Mouse (Mus musculus): Measurements from ENCODE around the gene Cab39l. TPM values are rescaled to one million over a fixed set of nuclear protein-coding genes. Genes with fewer than 3 reads are reported as not detected.
"Not testable (repeated sequence)": the region's sequence is repeated elsewhere in the genome, so short reads cannot be mapped to it uniquely, and the experiment has no call there.

Gene Cab39l
- polyA plus RNA-seq, 1 experiment from 2014 or later = 49.3 TPM

GRCm38 (mm10) chr14:59597398-59598259, 156.9 kb downstream of the Cab39l start, which contains the start of gene Cdadc1:
Cdadc1 (minus strand) TSS chr14:59597959.
- under 1% methylated on average over 47 of the region's 48 CpGs for WGBS
- Histone ChIP-seq H3K4me3 (ENCODE audit: low read depth, low read length) (peak within 1 kb of the TSS; percentile 71), H3K9ac (replicated peaks; ENCODE audit: low read depth, low read length) (peak within 1 kb of the TSS; percentile 66), H3K36me3 (ENCODE audit: control insufficient read depth, insufficient read depth, low read length) (no peaks in the 10 kb centered on the region; the same call in 1 of the 2 replicates), H3K4me2 (replicated peaks; ENCODE audit: low read depth, low read length) (peak within 1 kb of the TSS; percentile 78), H3K4me1 (ENCODE audit: control insufficient read depth, insufficient read depth, low read length) (peaks cover 7% of the 10 kb centered on the region), H3K27me3 (ENCODE audit: control insufficient read depth, insufficient read depth, low read length) (no peaks in the 10 kb centered on the region), H3K9me3 (ENCODE audit: control insufficient read depth, low read depth, low read length) (no peaks in the 10 kb centered on the region), H3K27ac (ENCODE audit: low read length) (no peak within 1 kb of the TSS)
- ATAC-seq (ENCODE audit: insufficient number of reproducible peaks, insufficient read depth, low FRiP score, low read depth) = peak; percentile 91

- Histone ChIP-seq H3K4me1 (ENCODE audit: control insufficient read depth, insufficient read depth, low read length) (peaks cover 7% of the 10 kb centered on the region), H3K36me3 (ENCODE audit: control insufficient read depth, insufficient read depth, low read length) (no peaks in the 10 kb centered on the region; the same call in 1 of the 2 replicates), H3K27ac (ENCODE audit: low read length) (no peak overlapping the region), H3K9ac (replicated peaks; ENCODE audit: low read depth, low read length) (peak overlapping the region; percentile 66; the same call in 1 of the 2 replicates), H3K27me3 (ENCODE audit: control insufficient read depth, insufficient read depth, low read length) (no peaks in the 10 kb centered on the region), H3K9me3 (ENCODE audit: control insufficient read depth, low read depth, low read length) (no peaks in the 10 kb centered on the region), H3K4me3 (ENCODE audit: low read depth, low read length) (peak overlapping the region; percentile 71), H3K4me2 (replicated peaks; ENCODE audit: low read depth, low read length) (peak overlapping the region; percentile 78)
- WGBS = under 1% methylated on average over 8 of the region's 8 CpGs
- ATAC-seq (ENCODE audit: insufficient number of reproducible peaks, insufficient read depth, low FRiP score, low read depth) = no peak; the same call in 1 of the 2 replicates
Observed at GRCm38 (mm10) chr14:59598260-59598627, 157.5 kb downstream of the Cab39l start.

GRCm38 (mm10) chr14:59604002-59604645, 163.4 kb downstream of the Cab39l start:
- no peaks in the 10 kb centered on the region for H3K36me3 ChIP-seq (ENCODE audit: control insufficient read depth, insufficient read depth, low read length)
- H3K9ac ChIP-seq (replicated peaks; ENCODE audit: low read depth, low read length) = no peak overlapping the region
- no peaks in the 10 kb centered on the region for H3K4me1 ChIP-seq (ENCODE audit: control insufficient read depth, insufficient read depth, low read length)
- no peaks in the 10 kb centered on the region for H3K27me3 ChIP-seq (ENCODE audit: control insufficient read depth, insufficient read depth, low read length)
- H3K4me2 ChIP-seq (replicated peaks; ENCODE audit: low read depth, low read length) = no peak overlapping the region
- ATAC-seq (ENCODE audit: insufficient number of reproducible peaks, insufficient read depth, low FRiP score, low read depth) = no peak
- no peaks in the 10 kb centered on the region for H3K9me3 ChIP-seq (ENCODE audit: control insufficient read depth, low read depth, low read length)
- WGBS = 62% methylated on average over 5 of the region's 5 CpGs
- H3K27ac ChIP-seq (ENCODE audit: low read length) = no peak overlapping the region
- H3K4me3 ChIP-seq (ENCODE audit: low read depth, low read length) = no peak overlapping the region

GRCm38 (mm10) chr14:59605671-59606353, 165.0 kb downstream of the Cab39l start:
- no peak overlapping the region for H3K4me2 ChIP-seq (replicated peaks; ENCODE audit: low read depth, low read length)
- no peak for ATAC-seq (ENCODE audit: insufficient number of reproducible peaks, insufficient read depth, low FRiP score, low read depth)
- 21% methylated on average over 5 of the region's 5 CpGs for WGBS
- H3K4me1 ChIP-seq (ENCODE audit: control insufficient read depth, insufficient read depth, low read length) = no peaks in the 10 kb centered on the region
- no peaks in the 10 kb centered on the region for H3K36me3 ChIP-seq (ENCODE audit: control insufficient read depth, insufficient read depth, low read length)
- H3K9ac ChIP-seq (replicated peaks; ENCODE audit: low read depth, low read length) = no peak overlapping the region
- no peak overlapping the region for H3K27ac ChIP-seq (ENCODE audit: low read length)
- H3K9me3 ChIP-seq (ENCODE audit: control insufficient read depth, low read depth, low read length) = no peaks in the 10 kb centered on the region
- no peak overlapping the region for H3K4me3 ChIP-seq (ENCODE audit: low read depth, low read length)
- no peaks in the 10 kb centered on the region for H3K27me3 ChIP-seq (ENCODE audit: control insufficient read depth, insufficient read depth, low read length)

- no peak overlapping the region for H3K27ac ChIP-seq (ENCODE audit: low read length)
- no peak overlapping the region for H3K9ac ChIP-seq (replicated peaks; ENCODE audit: low read depth, low read length)
- H3K4me1 ChIP-seq (ENCODE audit: control insufficient read depth, insufficient read depth, low read length) = no peaks in the 10 kb centered on the region
- H3K4me3 ChIP-seq (ENCODE audit: low read depth, low read length) = no peak overlapping the region
- no peaks in the 10 kb centered on the region for H3K36me3 ChIP-seq (ENCODE audit: control insufficient read depth, insufficient read depth, low read length)
- ATAC-seq (ENCODE audit: insufficient number of reproducible peaks, insufficient read depth, low FRiP score, low read depth) = no peak
- H3K9me3 ChIP-seq (ENCODE audit: control insufficient read depth, low read depth, low read length) = no peaks in the 10 kb centered on the region
- 56% methylated on average over 3 of the region's 3 CpGs for WGBS
- H3K4me2 ChIP-seq (replicated peaks; ENCODE audit: low read depth, low read length) = no peak overlapping the region
- no peaks in the 10 kb centered on the region for H3K27me3 ChIP-seq (ENCODE audit: control insufficient read depth, insufficient read depth, low read length)
Observed at GRCm38 (mm10) chr14:59607021-59607420, 166.2 kb downstream of the Cab39l start.

- no peaks in the 10 kb centered on the region for H3K9me3 ChIP-seq (ENCODE audit: control insufficient read depth, low read depth, low read length)
- H3K4me1 ChIP-seq (ENCODE audit: control insufficient read depth, insufficient read depth, low read length) = no peaks in the 10 kb centered on the region
- no peak overlapping the region for H3K9ac ChIP-seq (replicated peaks; ENCODE audit: low read depth, low read length)
- no peak overlapping the region for H3K4me2 ChIP-seq (replicated peaks; ENCODE audit: low read depth, low read length)
- no peak for ATAC-seq (ENCODE audit: insufficient number of reproducible peaks, insufficient read depth, low FRiP score, low read depth)
- WGBS = 46% methylated on average over 14 of the region's 14 CpGs
- H3K4me3 ChIP-seq (ENCODE audit: low read depth, low read length) = no peak overlapping the region
- no peaks in the 10 kb centered on the region for H3K36me3 ChIP-seq (ENCODE audit: control insufficient read depth, insufficient read depth, low read length)
- H3K27ac ChIP-seq (ENCODE audit: low read length) = no peak overlapping the region
- H3K27me3 ChIP-seq (ENCODE audit: control insufficient read depth, insufficient read depth, low read length) = no peaks in the 10 kb centered on the region
Observed at GRCm38 (mm10) chr14:59612920-59613625, 172.3 kb downstream of the Cab39l start.

GRCm38 (mm10) chr14:59614149-59614548, 173.4 kb downstream of the Cab39l start:
- H3K4me1 ChIP-seq (ENCODE audit: control insufficient read depth, insufficient read depth, low read length); H3K4me3 ChIP-seq (ENCODE audit: low read depth, low read length); H3K4me2 ChIP-seq (replicated peaks; ENCODE audit: low read depth, low read length); H3K36me3 ChIP-seq (ENCODE audit: control insufficient read depth, insufficient read depth, low read length); ATAC-seq (ENCODE audit: insufficient number of reproducible peaks, insufficient read depth, low FRiP score, low read depth); H3K27ac ChIP-seq (ENCODE audit: low read length); H3K27me3 ChIP-seq (ENCODE audit: control insufficient read depth, insufficient read depth, low read length); H3K9me3 ChIP-seq (ENCODE audit: control insufficient read depth, low read depth, low read length); H3K9ac ChIP-seq (replicated peaks; ENCODE audit: low read depth, low read length): not testable (repeated sequence)
- 85% methylated on average over 3 of the region's 3 CpGs for WGBS

- no peaks in the 10 kb centered on the region for H3K4me1 ChIP-seq (ENCODE audit: control insufficient read depth, insufficient read depth, low read length)
- ATAC-seq (ENCODE audit: insufficient number of reproducible peaks, insufficient read depth, low FRiP score, low read depth) = no peak
- no peak overlapping the region for H3K9ac ChIP-seq (replicated peaks; ENCODE audit: low read depth, low read length)
- 55% methylated on average over 7 of the region's 7 CpGs for WGBS
- H3K4me2 ChIP-seq (replicated peaks; ENCODE audit: low read depth, low read length) = no peak overlapping the region
- no peak overlapping the region for H3K27ac ChIP-seq (ENCODE audit: low read length)
- H3K36me3 ChIP-seq (ENCODE audit: control insufficient read depth, insufficient read depth, low read length) = no peaks in the 10 kb centered on the region
- no peaks in the 10 kb centered on the region for H3K9me3 ChIP-seq (ENCODE audit: control insufficient read depth, low read depth, low read length)
- no peaks in the 10 kb centered on the region for H3K27me3 ChIP-seq (ENCODE audit: control insufficient read depth, insufficient read depth, low read length)
- no peak overlapping the region for H3K4me3 ChIP-seq (ENCODE audit: low read depth, low read length)
Observed at GRCm38 (mm10) chr14:59616802-59617201, 176.0 kb downstream of the Cab39l start.

Measured in stomach, embryonic 14.5 days (tissue).